Mouse (Mus musculus) effector memory CD4-positive, alpha-beta T cell, adult 5 months (primary cell): ENCODE data around the gene Fcer1a. TPM values are rescaled to one million over a fixed set of nuclear protein-coding genes. Genes with fewer than 3 reads are reported as not detected.

ENCODE experiments used
- polyA plus RNA-seq: library from polyadenylated mRNA; unstranded; fragments of 100-300 nt; shearing (Covaris generic); gene quantifications from one replicate; pipeline ENCODE4 v1.2.1, GENCODE M21; 2017

Fcer1a gene
- not detected for polyA plus RNA-seq

DNA sequence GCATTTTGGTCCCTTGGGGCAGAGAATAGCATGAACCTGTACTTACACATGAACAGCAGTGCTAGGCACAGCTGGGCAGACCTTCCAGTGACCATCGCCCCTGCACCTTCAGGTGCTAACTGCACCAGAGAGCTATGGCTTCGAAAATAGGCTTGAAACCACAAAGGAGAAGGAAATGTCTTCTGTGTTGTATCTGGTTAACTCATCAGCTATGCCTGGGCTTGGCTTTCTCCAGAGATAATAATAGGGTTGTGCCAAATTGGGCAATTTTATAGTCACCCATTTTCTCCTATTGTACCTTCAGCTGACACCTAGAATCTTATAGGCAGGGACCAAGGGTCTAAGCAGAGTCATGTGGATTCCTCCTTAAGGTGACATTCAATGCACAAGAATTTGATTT, at the start of gene Fcer1a:
Gene Fcer1a, minus strand, starts transcription at position 134 of the 400 bp plus-strand sequence.

DNA sequence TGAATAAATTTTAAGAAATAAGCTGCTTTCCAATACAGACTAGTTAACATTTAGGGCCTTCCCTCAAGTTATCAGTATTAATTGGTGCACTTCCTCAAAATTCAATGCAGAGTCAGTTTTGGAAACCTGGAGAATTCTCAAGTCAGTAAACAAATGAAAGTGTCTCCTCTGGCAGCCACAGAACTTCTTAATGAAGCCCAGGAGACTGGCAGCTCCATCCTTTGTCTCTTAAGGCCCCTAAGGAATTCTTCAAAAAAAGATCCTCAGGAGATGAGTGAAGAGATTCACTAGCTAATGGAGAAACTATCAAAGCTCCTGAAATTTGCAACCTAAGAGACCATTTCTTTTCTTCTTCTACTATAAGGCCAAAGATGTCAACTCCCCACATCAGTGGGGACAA, 38.7 kb upstream of the Fcer1a start, which contains the start of gene Olfr418:
Gene Olfr418, plus strand, starts transcription at position 301 of the 400 bp plus-strand sequence.

DNA sequence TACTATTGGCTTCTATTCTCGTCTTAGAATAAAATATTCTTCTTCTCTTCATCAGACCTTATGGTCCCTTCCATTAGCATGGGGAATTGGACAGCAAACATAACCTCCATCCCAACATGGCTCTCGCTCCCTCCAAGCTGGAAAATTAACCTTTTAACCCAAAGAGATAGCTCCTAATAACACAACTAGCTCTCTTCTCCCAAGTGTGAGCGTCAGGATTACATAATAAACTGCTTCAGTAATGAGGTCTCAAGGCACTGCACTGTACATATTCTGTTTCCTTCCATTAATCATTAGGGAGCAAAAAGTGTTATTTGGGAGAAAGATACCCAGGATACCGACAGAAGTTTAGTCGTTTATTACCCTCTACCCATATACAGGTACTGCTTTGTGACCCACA, 14.9 kb downstream of the Fcer1a start, which contains the start of gene Olfr1404:
Gene Olfr1404, plus strand, starts transcription at position 301 of the 400 bp plus-strand sequence.

DNA sequence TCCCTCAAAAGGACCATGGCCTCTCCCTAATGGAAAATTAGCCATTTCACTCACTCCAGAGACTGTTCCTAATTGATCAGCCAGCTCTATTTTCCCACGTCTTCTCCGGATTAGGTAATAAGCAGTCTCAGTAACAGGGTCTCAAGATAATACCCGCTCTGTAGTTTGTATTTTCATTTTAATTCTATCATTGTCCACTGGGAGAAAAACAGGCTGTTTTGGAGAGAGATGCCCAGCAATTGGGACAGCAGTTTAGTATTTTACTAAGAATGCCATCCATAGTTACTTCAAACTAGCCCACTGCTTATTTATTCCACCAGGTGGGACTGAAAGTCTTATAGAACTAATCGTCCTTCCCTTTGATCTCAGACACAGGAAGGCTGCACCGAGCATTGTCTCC, 29.5 kb downstream of the Fcer1a start, which contains the start of gene Olfr218:
Gene Olfr218, plus strand, starts transcription at position 301 of the 400 bp plus-strand sequence.

DNA sequence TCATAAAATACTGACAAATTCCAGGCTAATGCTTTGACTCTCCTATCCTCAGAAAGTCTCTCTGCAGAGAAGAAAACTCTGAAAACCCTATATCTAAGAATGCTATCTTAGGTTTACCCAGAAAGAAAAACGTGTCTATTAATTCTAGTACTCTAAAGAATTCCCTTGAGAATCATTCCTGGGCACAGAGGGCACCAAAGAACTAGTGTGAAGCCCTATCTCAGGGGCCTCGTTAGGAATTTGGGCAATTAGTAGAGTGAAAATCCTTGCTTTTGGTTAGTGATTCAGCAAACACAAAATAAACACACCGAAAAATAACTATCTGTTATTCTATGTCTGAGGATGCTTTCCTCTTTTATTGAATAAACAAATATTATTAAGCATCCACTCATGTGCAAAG, 36.5 kb downstream of the Fcer1a start, which contains the start of gene Olfr1406:
Gene Olfr1406, minus strand, starts transcription at position 101 of the 400 bp plus-strand sequence.

Other genes with a start within 250 kb of the Fcer1a start
- gene Olfr1408, start 89.8 kb downstream of the Fcer1a start, polyA plus RNA-seq, result not detected
- 0.21 TPM for gene Olfr1406, start 36.6 kb downstream of the Fcer1a start, polyA plus RNA-seq
- gene Olfr218, start 29.4 kb downstream of the Fcer1a start, polyA plus RNA-seq, result not detected
- gene Olfr1404, start 14.8 kb downstream of the Fcer1a start, polyA plus RNA-seq, result not detected
- not detected for gene Olfr418, start 38.8 kb upstream of the Fcer1a start, polyA plus RNA-seq
- gene Mptx2, start 50.6 kb upstream of the Fcer1a start, polyA plus RNA-seq, result not detected
- not detected for gene Ackr1, start 106.5 kb upstream of the Fcer1a start, polyA plus RNA-seq
- 58.3 TPM for gene Aim2, start 123.7 kb upstream of the Fcer1a start, polyA plus RNA-seq
- gene Cadm3, start 140.5 kb upstream of the Fcer1a start, polyA plus RNA-seq, result not detected